Mouse (Mus musculus) naive thymus-derived CD4-positive, alpha-beta T cell, adult 5 months (primary cell): ENCODE results near the gene E2f2. TPM values are rescaled to one million over a fixed set of nuclear protein-coding genes. Genes with fewer than 3 reads are reported as not detected.

Experiments used
- polyA plus RNA-seq: library from polyadenylated mRNA; unstranded; fragments of 100-300 nt; shearing (Covaris generic); gene quantifications from one replicate; pipeline ENCODE4 v1.2.1, GENCODE M21; 2017

E2f2 gene
- 3.0 TPM for polyA plus RNA-seq

DNA sequence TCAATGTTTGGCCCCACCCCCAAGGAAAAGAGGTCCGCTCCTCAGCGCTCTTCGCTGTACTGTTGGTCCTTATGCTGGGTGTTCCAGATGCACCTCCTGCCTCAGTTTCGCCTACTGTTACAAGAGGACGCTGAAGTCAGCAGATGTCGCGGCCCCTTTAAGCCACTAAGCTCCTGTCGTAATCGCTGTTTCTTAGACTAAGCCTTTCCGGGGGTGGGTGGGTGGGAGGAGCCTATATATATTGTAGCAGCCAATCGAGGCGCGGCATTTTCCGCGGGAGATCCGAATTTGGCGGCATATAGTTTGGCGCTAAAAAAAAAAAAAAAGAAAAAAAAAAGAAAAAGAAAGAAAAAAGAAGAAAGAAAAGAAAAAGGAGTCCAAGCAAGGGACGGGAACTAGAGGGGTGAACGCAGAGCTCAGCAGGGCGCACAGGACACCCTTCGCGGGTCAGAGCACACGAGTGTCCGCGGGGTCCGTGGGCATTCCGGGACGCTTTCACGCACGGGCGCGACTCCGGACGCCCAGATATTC, at the start of gene E2f2:
E2f2 (plus strand) TSS at position 384 of the 531 bp plus-strand sequence.

DNA sequence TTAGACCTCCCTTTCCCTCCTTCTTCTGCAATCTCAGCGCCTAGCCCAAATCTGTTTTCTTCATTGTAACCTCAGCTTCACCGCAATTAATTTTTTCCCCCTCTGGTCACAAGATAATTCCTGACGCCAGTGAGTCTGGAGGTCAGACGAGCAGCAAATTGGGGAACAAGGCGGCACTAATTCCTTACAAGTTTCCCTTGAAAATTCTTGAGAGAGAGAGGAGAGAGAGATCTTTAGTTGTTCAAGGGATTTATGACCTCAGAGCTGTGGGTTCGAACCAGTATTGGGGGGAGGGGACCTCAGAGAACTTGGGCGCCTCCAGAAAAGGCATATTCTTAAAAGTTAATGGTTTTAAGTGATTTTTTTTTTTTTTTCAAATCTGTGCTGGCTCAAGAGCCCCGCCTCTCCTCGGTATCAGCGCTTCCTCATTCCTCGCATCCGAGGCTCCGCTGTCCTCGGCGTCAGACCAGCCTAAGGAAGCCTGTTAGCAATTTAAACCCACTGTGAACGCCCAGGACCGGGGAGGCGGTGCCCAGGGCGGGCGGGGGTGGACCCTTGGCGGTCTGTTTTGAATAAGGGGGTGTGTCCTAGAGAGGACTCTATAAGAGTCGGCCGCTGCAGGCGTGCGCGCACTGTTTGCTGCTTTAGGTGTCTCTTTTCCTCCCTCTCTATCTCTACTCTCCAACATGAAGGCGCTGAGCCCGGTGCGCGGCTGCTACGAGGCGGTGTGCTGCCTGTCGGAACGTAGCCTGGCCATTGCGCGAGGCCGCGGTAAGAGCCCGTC, 28.8 kb upstream of the E2f2 start, which contains the start of gene Id3:
Id3 (plus strand) TSS at position 305 of the 784 bp plus-strand sequence.

DNA sequence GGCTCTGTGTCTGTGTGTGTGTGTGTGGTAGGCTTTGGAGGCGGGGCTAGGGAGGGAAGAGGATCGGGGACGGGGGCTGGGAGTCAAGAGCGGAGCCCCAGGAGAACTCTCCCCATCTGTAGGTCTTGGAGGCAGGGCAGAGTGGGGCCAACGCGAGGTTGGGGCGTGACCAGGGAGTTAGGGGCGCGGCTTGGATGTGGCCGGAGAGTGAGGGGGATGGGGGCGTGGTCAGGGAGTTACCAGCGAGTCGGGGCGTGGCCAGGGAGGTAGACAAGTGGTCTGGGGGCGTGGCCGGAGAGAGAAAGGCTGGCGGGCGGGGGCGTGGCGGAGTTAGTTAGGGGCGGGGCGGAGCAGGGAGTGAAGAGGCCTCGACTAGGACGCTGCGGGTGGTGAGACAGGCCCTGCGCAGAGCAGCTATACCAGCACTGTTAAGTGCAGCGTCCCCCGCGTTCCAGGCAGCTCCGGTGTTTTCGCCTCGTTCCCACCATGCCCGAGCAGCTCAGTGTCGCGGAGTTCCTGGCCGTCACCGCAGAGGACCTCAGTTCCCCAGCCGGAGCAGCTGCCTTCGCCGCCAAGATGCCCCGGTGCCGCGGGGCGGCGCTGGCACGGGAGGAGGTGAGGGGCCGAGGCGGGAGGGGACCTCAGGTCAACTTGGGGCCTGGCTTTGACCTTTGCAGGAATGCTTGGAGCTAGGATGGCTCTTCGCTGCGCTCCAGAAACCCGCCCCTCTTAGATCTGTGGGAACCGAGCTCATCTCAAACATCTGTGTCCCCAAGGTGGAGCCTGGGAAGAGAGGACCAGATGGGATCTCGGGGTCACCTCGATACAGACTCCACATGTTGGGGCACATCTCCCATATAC, 34.1 kb downstream of the E2f2 start, which contains the start of gene Asap3:
Asap3 (plus strand) TSS at position 333 of the 861 bp plus-strand sequence.

Other genes starting within 250 kb of the E2f2 start
- 63.8 TPM for gene Hmgcl, start 225.9 kb upstream of the E2f2 start, polyA plus RNA-seq
- gene Gale, start 208.7 kb upstream of the E2f2 start, polyA plus RNA-seq: 13.5 TPM
- 195 TPM for gene Lypla2, start 199.8 kb upstream of the E2f2 start, polyA plus RNA-seq
- 62.4 TPM for gene Pithd1, start 185.1 kb upstream of the E2f2 start, polyA plus RNA-seq
- 41.3 TPM for gene Eloa, start 150.6 kb upstream of the E2f2 start, polyA plus RNA-seq
- gene Rpl11, start 119.0 kb upstream of the E2f2 start, polyA plus RNA-seq: 342 TPM
- 23.3 TPM for gene Id3, start 28.9 kb upstream of the E2f2 start, polyA plus RNA-seq
- gene Asap3, start 34.0 kb downstream of the E2f2 start, polyA plus RNA-seq: not detected
- gene Tcea3, start 75.3 kb downstream of the E2f2 start, polyA plus RNA-seq: not detected
- 5.9 TPM for gene Zfp46, start 112.3 kb downstream of the E2f2 start, polyA plus RNA-seq
- gene Hnrnpr, start 138.5 kb downstream of the E2f2 start, polyA plus RNA-seq: 118 TPM